Mouse (Mus musculus): ENCODE measurements around the gene Ap1g2. TPM values are rescaled to one million over a fixed set of nuclear protein-coding genes. Genes with fewer than 3 reads are reported as not detected.
A peak's percentile ranks its signal among the peaks of the same experiment; 100 is the strongest.

Ap1g2 gene
- polyA plus RNA-seq, 1 experiment from 2014 or later = 18.9 TPM

GRCm38 (mm10) chr14:55110076-55110475, 3.7 kb upstream of the Ap1g2 start:
- Histone ChIP-seq H3K36me3 (no peaks in the 10 kb centered on the region), H3K27me3 (peaks cover 61% of the 10 kb centered on the region), H3K4me3 (no peak overlapping the region), H3K4me1 (peaks cover 34% of the 10 kb centered on the region), H3K27ac (no peak overlapping the region), H3K4me2 (no peak overlapping the region), H3K9ac (no peak overlapping the region), H3K9me3 (no peaks in the 10 kb centered on the region)
- WGBS = 22% methylated on average over 9 of the region's 9 CpGs
- no peak for ATAC-seq (ENCODE audit: borderline replicate concordance, extremely low read depth, low FRiP score, low TSS enrichment)

- WGBS = 9% methylated on average over 21 of the region's 21 CpGs
- no peak for ATAC-seq (ENCODE audit: borderline replicate concordance, extremely low read depth, low FRiP score, low TSS enrichment)
- Histone ChIP-seq H3K4me2 (no peak overlapping the region), H3K27me3 (peaks cover 53% of the 10 kb centered on the region), H3K36me3 (no peaks in the 10 kb centered on the region), H3K27ac (no peak overlapping the region), H3K9me3 (no peaks in the 10 kb centered on the region), H3K4me3 (no peak overlapping the region), H3K9ac (no peak overlapping the region), H3K4me1 (peaks cover 34% of the 10 kb centered on the region)
Observed at GRCm38 (mm10) chr14:55109048-55109873, 2.9 kb upstream of the Ap1g2 start.

GRCm38 (mm10) chr14:55108202-55108870, 1.9 kb upstream of the Ap1g2 start:
- WGBS = 35% methylated on average over 9 of the region's 9 CpGs
- ATAC-seq (ENCODE audit: borderline replicate concordance, extremely low read depth, low FRiP score, low TSS enrichment) = no peak
- Histone ChIP-seq H3K9ac (no peak overlapping the region), H3K4me1 (peaks cover 29% of the 10 kb centered on the region), H3K27me3 (peaks cover 44% of the 10 kb centered on the region), H3K27ac (no peak overlapping the region), H3K9me3 (no peaks in the 10 kb centered on the region), H3K36me3 (no peaks in the 10 kb centered on the region), H3K4me3 (no peak overlapping the region), H3K4me2 (no peak overlapping the region)

GRCm38 (mm10) chr14:55106990-55107389, 597 bp upstream of the Ap1g2 start:
- no peak overlapping the region for H3K4me2 ChIP-seq
- no peak for ATAC-seq (ENCODE audit: borderline replicate concordance, extremely low read depth, low FRiP score, low TSS enrichment)
- no peak overlapping the region for H3K27ac ChIP-seq
- H3K9me3 ChIP-seq = no peaks in the 10 kb centered on the region
- H3K4me3 ChIP-seq = no peak overlapping the region
- H3K36me3 ChIP-seq = no peaks in the 10 kb centered on the region
- WGBS = 67% methylated on average over 8 of the region's 8 CpGs
- H3K4me1 ChIP-seq = peaks cover 29% of the 10 kb centered on the region
- peaks cover 37% of the 10 kb centered on the region for H3K27me3 ChIP-seq
- H3K9ac ChIP-seq = no peak overlapping the region

- Histone ChIP-seq H3K4me1 (peaks cover 29% of the 10 kb centered on the region), H3K27ac (no peak overlapping the region), H3K4me3 (peak overlapping the region; percentile 46), H3K9ac (peak overlapping the region; percentile 57; the same call in 1 of the 2 replicates), H3K9me3 (no peaks in the 10 kb centered on the region), H3K36me3 (0 out of 2 replicates have a peak, but pooled peaks cover 5% of the 10 kb centered on the region), H3K27me3 (peaks cover 21% of the 10 kb centered on the region), H3K4me2 (peak overlapping the region; percentile 95)
- no peak for ATAC-seq (ENCODE audit: borderline replicate concordance, extremely low read depth, low FRiP score, low TSS enrichment)
- 5% methylated on average over 7 of the region's 7 CpGs for WGBS
Observed at GRCm38 (mm10) chr14:55105386-55105785, 1.0 kb downstream of the Ap1g2 start.

- Histone ChIP-seq H3K27ac (no peak overlapping the region), H3K36me3 (0 out of 2 replicates have a peak, but pooled peaks cover 5% of the 10 kb centered on the region), H3K9ac (no peak overlapping the region), H3K9me3 (no peaks in the 10 kb centered on the region), H3K4me2 (no peak overlapping the region), H3K4me1 (peaks cover 27% of the 10 kb centered on the region), H3K27me3 (peaks cover 11% of the 10 kb centered on the region), H3K4me3 (no peak overlapping the region)
- WGBS = 83% methylated on average over 18 of the region's 18 CpGs
- ATAC-seq (ENCODE audit: borderline replicate concordance, extremely low read depth, low FRiP score, low TSS enrichment) = no peak
Observed at GRCm38 (mm10) chr14:55104365-55104764, 2.0 kb downstream of the Ap1g2 start.

- 76% methylated on average over 15 of the region's 15 CpGs for WGBS
- Histone ChIP-seq H3K9me3 (no peaks in the 10 kb centered on the region), H3K36me3 (peaks cover 8% of the 10 kb centered on the region; the same call in 1 of the 2 replicates), H3K4me2 (no peak overlapping the region), H3K9ac (no peak overlapping the region), H3K4me1 (peaks cover 25% of the 10 kb centered on the region), H3K27ac (no peak overlapping the region), H3K4me3 (no peak overlapping the region), H3K27me3 (no peaks in the 10 kb centered on the region)
- no peak for ATAC-seq (ENCODE audit: borderline replicate concordance, extremely low read depth, low FRiP score, low TSS enrichment)
Observed at GRCm38 (mm10) chr14:55102253-55102785, 4.1 kb downstream of the Ap1g2 start.

GRCm38 (mm10) chr14:55101592-55101991, 4.8 kb downstream of the Ap1g2 start:
- WGBS = 51% methylated on average over 4 of the region's 4 CpGs
- Histone ChIP-seq H3K9me3 (no peaks in the 10 kb centered on the region), H3K4me2 (no peak overlapping the region), H3K27me3 (no peaks in the 10 kb centered on the region), H3K27ac (no peak overlapping the region), H3K36me3 (peaks cover 8% of the 10 kb centered on the region; the same call in 1 of the 2 replicates), H3K4me1 (peaks cover 28% of the 10 kb centered on the region), H3K4me3 (no peak overlapping the region), H3K9ac (no peak overlapping the region)
- no peak for ATAC-seq (ENCODE audit: borderline replicate concordance, extremely low read depth, low FRiP score, low TSS enrichment)

GRCm38 (mm10) chr14:55098067-55098466, 8.3 kb downstream of the Ap1g2 start:
- ATAC-seq (ENCODE audit: borderline replicate concordance, extremely low read depth, low FRiP score, low TSS enrichment) = no peak
- WGBS = 49% methylated on average over 4 of the region's 4 CpGs
- Histone ChIP-seq H3K4me3 (no peak overlapping the region), H3K27me3 (no peaks in the 10 kb centered on the region), H3K36me3 (peaks cover 8% of the 10 kb centered on the region; the same call in 1 of the 2 replicates), H3K27ac (peak overlapping the region; percentile 61), H3K9ac (no peak overlapping the region), H3K9me3 (no peaks in the 10 kb centered on the region), H3K4me2 (no peak overlapping the region), H3K4me1 (peaks cover 27% of the 10 kb centered on the region)

- ATAC-seq (ENCODE audit: borderline replicate concordance, extremely low read depth, low FRiP score, low TSS enrichment) = no peak
- Histone ChIP-seq H3K9me3 (no peaks in the 10 kb centered on the region), H3K4me2 (no peak overlapping the region), H3K9ac (no peak overlapping the region), H3K27me3 (no peaks in the 10 kb centered on the region), H3K4me3 (no peak overlapping the region), H3K36me3 (peaks cover 8% of the 10 kb centered on the region; the same call in 1 of the 2 replicates), H3K27ac (peak overlapping the region; percentile 61), H3K4me1 (peaks cover 27% of the 10 kb centered on the region)
- 67% methylated on average over 10 of the region's 10 CpGs for WGBS
Observed at GRCm38 (mm10) chr14:55097646-55098045, 8.7 kb downstream of the Ap1g2 start.

- no peak overlapping the region for H3K9ac ChIP-seq
- ATAC-seq (ENCODE audit: borderline replicate concordance, extremely low read depth, low FRiP score, low TSS enrichment) = no peak
- WGBS = 51% methylated on average over 9 of the region's 9 CpGs
Observed at GRCm38 (mm10) chr14:55096573-55097087, 9.8 kb downstream of the Ap1g2 start.

More at GRCm38 (mm10) chr14:55096573-55097087, 9.8 kb downstream of the Ap1g2 start:
- no peaks in the 10 kb centered on the region for H3K27me3 ChIP-seq
- peaks cover 8% of the 10 kb centered on the region; the same call in 1 of the 2 replicates for H3K36me3 ChIP-seq
- H3K9me3 ChIP-seq = no peaks in the 10 kb centered on the region
- H3K27ac ChIP-seq = no peak overlapping the region
- no peak overlapping the region for H3K4me3 ChIP-seq
- peak overlapping the region; percentile 22; the same call in 1 of the 2 replicates for H3K4me2 ChIP-seq
- peaks cover 27% of the 10 kb centered on the region for H3K4me1 ChIP-seq
